Mouse (Mus musculus): ENCODE measurements around the gene Sdhc. TPM values are rescaled to one million over a fixed set of nuclear protein-coding genes. Genes with fewer than 3 reads are reported as not detected.

The Sdhc gene
- polyA plus RNA-seq, 1 experiment from 2014 or later, result 301 TPM

GRCm38 (mm10) chr1:171187851-171188700 is 37.7 kb upstream of the Sdhc start:
- 29% methylated on average over 13 of the region's 13 CpGs for WGBS
- H3K4me1 ChIP-seq, result peaks cover 60% of the 10 kb centered on the region
- H3K36me3 ChIP-seq, result no peaks in the 10 kb centered on the region
- peaks cover 35% of the 10 kb centered on the region for H3K27me3 ChIP-seq (ENCODE audit: low read depth, poor library complexity, severe bottlenecking)
- peak overlapping the region; percentile 82 for H3K27ac ChIP-seq (replicated peaks)
- peak overlapping the region; percentile 36 for H3K4me3 ChIP-seq
- H3K9me3 ChIP-seq (replicated peaks), result no peaks in the 10 kb centered on the region
- peak; percentile 53 for DNase-seq (ENCODE audit: low spot score)

GRCm38 (mm10) chr1:171185655-171186054 is 35.3 kb upstream of the Sdhc start:
- peaks cover 11% of the 10 kb centered on the region for H3K27me3 ChIP-seq (ENCODE audit: low read depth, poor library complexity, severe bottlenecking)
- peak overlapping the region; percentile 82 for H3K27ac ChIP-seq (replicated peaks)
- no peaks in the 10 kb centered on the region for H3K9me3 ChIP-seq (replicated peaks)
- H3K4me3 ChIP-seq, result no peak overlapping the region
- peaks cover 48% of the 10 kb centered on the region for H3K4me1 ChIP-seq
- 74% methylated on average over 8 of the region's 8 CpGs for WGBS
- no peaks in the 10 kb centered on the region for H3K36me3 ChIP-seq
- DNase-seq (ENCODE audit: low spot score), result no peak

GRCm38 (mm10) chr1:171184314-171184713 is 33.9 kb upstream of the Sdhc start:
- WGBS, result 89% methylated on average over 7 of the region's 7 CpGs
- H3K4me1 ChIP-seq, result peaks cover 42% of the 10 kb centered on the region
- H3K36me3 ChIP-seq, result no peaks in the 10 kb centered on the region
- H3K27me3 ChIP-seq (ENCODE audit: low read depth, poor library complexity, severe bottlenecking), result 0 out of 2 replicates have a peak, but pooled peaks cover 1% of the 10 kb centered on the region
- H3K27ac ChIP-seq (replicated peaks), result no peak overlapping the region
- H3K4me3 ChIP-seq, result no peak overlapping the region
- no peak for DNase-seq (ENCODE audit: low spot score)
- H3K9me3 ChIP-seq (replicated peaks), result no peaks in the 10 kb centered on the region

GRCm38 (mm10) chr1:171183620-171184019 is 33.2 kb upstream of the Sdhc start:
- H3K4me3 ChIP-seq, result no peak overlapping the region
- no peaks in the 10 kb centered on the region for H3K9me3 ChIP-seq (replicated peaks)
- H3K4me1 ChIP-seq, result peaks cover 35% of the 10 kb centered on the region
- DNase-seq (ENCODE audit: low spot score), result no peak
- 67% methylated on average over 3 of the region's 3 CpGs for WGBS
- no peaks in the 10 kb centered on the region for H3K27me3 ChIP-seq (ENCODE audit: low read depth, poor library complexity, severe bottlenecking)
- H3K36me3 ChIP-seq, result no peaks in the 10 kb centered on the region
- H3K27ac ChIP-seq (replicated peaks), result no peak overlapping the region

- H3K36me3 ChIP-seq, result no peaks in the 10 kb centered on the region
- H3K9me3 ChIP-seq (replicated peaks), result no peaks in the 10 kb centered on the region
- H3K4me3 ChIP-seq, result no peak overlapping the region
- no peak for DNase-seq (ENCODE audit: low spot score)
- no peak overlapping the region for H3K27ac ChIP-seq (replicated peaks)
- H3K4me1 ChIP-seq, result peaks cover 29% of the 10 kb centered on the region
- whole genome bisulfite sequencing, result 80% methylated on average over 3 of the region's 3 CpGs
- H3K27me3 ChIP-seq (ENCODE audit: low read depth, poor library complexity, severe bottlenecking), result no peaks in the 10 kb centered on the region
Observed at GRCm38 (mm10) chr1:171183025-171183424, 32.6 kb upstream of the Sdhc start.

- WGBS, result 85% methylated on average over 5 of the region's 5 CpGs
- no peaks in the 10 kb centered on the region for H3K9me3 ChIP-seq (replicated peaks)
- H3K4me1 ChIP-seq, result no peaks in the 10 kb centered on the region
- DNase-seq (ENCODE audit: low spot score), result no peak
- H3K27ac ChIP-seq (replicated peaks), result no peak overlapping the region
- no peaks in the 10 kb centered on the region for H3K36me3 ChIP-seq
- no peak overlapping the region for H3K4me3 ChIP-seq
- H3K27me3 ChIP-seq (ENCODE audit: low read depth, poor library complexity, severe bottlenecking), result no peaks in the 10 kb centered on the region
Observed at GRCm38 (mm10) chr1:171179487-171180171, 29.2 kb upstream of the Sdhc start.

- no peak overlapping the region for H3K4me3 ChIP-seq
- DNase-seq (ENCODE audit: low spot score), result no peak
Observed at GRCm38 (mm10) chr1:171172779-171173178, 22.4 kb upstream of the Sdhc start.

GRCm38 (mm10) chr1:171171138-171171537 is 20.7 kb upstream of the Sdhc start:
- Histone ChIP-seq H3K4me3 (no peak overlapping the region), H3K4me1 (peaks cover 5% of the 10 kb centered on the region; the same call in 1 of the 2 replicates), H3K9me3 (replicated peaks) (no peaks in the 10 kb centered on the region), H3K27me3 (ENCODE audit: low read depth, poor library complexity, severe bottlenecking) (no peaks in the 10 kb centered on the region), H3K36me3 (peaks cover 18% of the 10 kb centered on the region), H3K27ac (replicated peaks) (no peak overlapping the region)
- WGBS, result 65% methylated on average over 3 of the region's 3 CpGs
- DNase-seq (ENCODE audit: low spot score), result no peak

More at GRCm38 (mm10) chr1:171172779-171173178, 22.4 kb upstream of the Sdhc start:
- H3K9me3 ChIP-seq (replicated peaks), result no peaks in the 10 kb centered on the region
- no peak overlapping the region for H3K27ac ChIP-seq (replicated peaks)
- WGBS, result 92% methylated on average over 8 of the region's 8 CpGs
- H3K27me3 ChIP-seq (ENCODE audit: low read depth, poor library complexity, severe bottlenecking), result no peaks in the 10 kb centered on the region
- H3K4me1 ChIP-seq, result peaks cover 5% of the 10 kb centered on the region; the same call in 1 of the 2 replicates
- peaks cover 18% of the 10 kb centered on the region for H3K36me3 ChIP-seq

GRCm38 (mm10) chr1:171169913-171170312 is 19.5 kb upstream of the Sdhc start:
- WGBS, result 55% methylated on average over 3 of the region's 3 CpGs
- Histone ChIP-seq H3K36me3 (peaks cover 18% of the 10 kb centered on the region), H3K4me3 (no peak overlapping the region), H3K27ac (replicated peaks) (no peak overlapping the region), H3K9me3 (replicated peaks) (no peaks in the 10 kb centered on the region), H3K27me3 (ENCODE audit: low read depth, poor library complexity, severe bottlenecking) (no peaks in the 10 kb centered on the region), H3K4me1 (peaks cover 5% of the 10 kb centered on the region; the same call in 1 of the 2 replicates)
- no peak for DNase-seq (ENCODE audit: low spot score)

- H3K4me1 ChIP-seq, result peaks cover 5% of the 10 kb centered on the region; the same call in 1 of the 2 replicates
- no peaks in the 10 kb centered on the region for H3K9me3 ChIP-seq (replicated peaks)
- H3K27me3 ChIP-seq (ENCODE audit: low read depth, poor library complexity, severe bottlenecking), result no peaks in the 10 kb centered on the region
- H3K4me3 ChIP-seq, result no peak overlapping the region
- H3K36me3 ChIP-seq, result peaks cover 13% of the 10 kb centered on the region; the same call in 1 of the 2 replicates
- DNase-seq (ENCODE audit: low spot score), result no peak
- WGBS, result 86% methylated on average over 12 of the region's 12 CpGs
- H3K27ac ChIP-seq (replicated peaks), result no peak overlapping the region
Observed at GRCm38 (mm10) chr1:171168906-171169305, 18.5 kb upstream of the Sdhc start.

GRCm38 (mm10) chr1:171165629-171166345 is 15.4 kb upstream of the Sdhc start:
- Histone ChIP-seq H3K27me3 (ENCODE audit: low read depth, poor library complexity, severe bottlenecking) (peaks cover 18% of the 10 kb centered on the region), H3K36me3 (no peaks in the 10 kb centered on the region), H3K9me3 (replicated peaks) (no peaks in the 10 kb centered on the region), H3K27ac (replicated peaks) (no peak overlapping the region), H3K4me3 (no peak overlapping the region), H3K4me1 (peaks cover 5% of the 10 kb centered on the region)
- DNase-seq (ENCODE audit: low spot score), result no peak
- WGBS, result 88% methylated on average over 5 of the region's 5 CpGs

- Histone ChIP-seq H3K36me3 (no peaks in the 10 kb centered on the region), H3K4me3 (no peak overlapping the region), H3K27me3 (ENCODE audit: low read depth, poor library complexity, severe bottlenecking) (peaks cover 33% of the 10 kb centered on the region), H3K27ac (replicated peaks) (0 out of 2 replicates have a peak overlapping the region, but pooled peaks have one; percentile 7), H3K4me1 (peaks cover 16% of the 10 kb centered on the region), H3K9me3 (replicated peaks) (no peaks in the 10 kb centered on the region)
- DNase-seq (ENCODE audit: low spot score), result no peak
- WGBS, result 42% methylated on average over 3 of the region's 3 CpGs
Observed at GRCm38 (mm10) chr1:171164258-171164657, 13.9 kb upstream of the Sdhc start.

Data from midbrain, embryonic 10.5 days (tissue).